Mouse (Mus musculus): ENCODE data around the gene Sept10. TPM values are rescaled to one million over a fixed set of nuclear protein-coding genes. Genes with fewer than 3 reads are reported as not detected.

The Sept10 gene
- 32.5 and 34.8 TPM in 2 replicates for polyA plus RNA-seq (2014; fragmentation: Nextera tagmentation; extraction: Ambion mirVana)

DNA sequence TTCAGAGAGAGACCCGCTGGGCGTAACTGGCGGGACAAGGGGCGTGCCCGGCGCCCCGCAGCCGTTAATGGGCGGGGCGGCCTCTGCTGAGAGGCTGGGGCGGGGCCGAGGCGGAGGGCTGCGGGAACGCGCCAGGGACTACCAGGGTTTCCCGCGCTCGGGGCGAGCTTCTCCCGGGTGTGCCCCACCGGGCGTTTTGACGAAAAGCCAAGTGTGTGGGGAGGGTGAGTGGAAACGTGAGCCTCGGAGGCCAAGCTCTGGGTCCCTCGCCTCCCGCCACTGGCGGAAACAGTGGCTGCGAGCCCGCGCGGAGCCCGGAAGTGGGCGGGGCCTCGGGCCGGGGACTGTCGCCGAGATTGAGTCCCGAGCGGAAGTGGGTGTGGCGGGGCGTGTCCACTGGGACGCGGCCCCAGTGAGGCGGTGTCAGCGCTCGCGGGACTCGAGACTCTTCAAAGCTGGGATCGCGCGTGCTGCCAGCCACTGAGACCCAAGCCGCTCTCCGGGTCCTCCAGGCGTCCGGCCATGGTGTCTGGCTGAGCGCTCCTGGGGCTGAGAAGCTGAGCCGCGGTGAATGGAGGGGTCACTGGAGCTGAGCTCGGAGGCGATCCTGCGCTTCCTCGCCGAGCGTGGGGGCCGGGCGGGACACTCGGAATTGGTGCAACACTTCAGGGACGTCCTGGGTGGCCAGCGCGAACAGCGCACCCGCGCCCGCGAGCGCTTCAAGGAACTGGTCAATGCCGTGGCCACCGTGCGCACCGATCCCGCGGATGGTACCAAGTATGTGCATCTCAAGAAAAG, at the start of gene Sept10, which contains the start of gene Sowahc:
Gene Sept10 (minus strand): TSS at position 375 of the 798 bp plus-strand sequence.
Gene Sowahc (plus strand): TSS at position 481 of the 798 bp plus-strand sequence.
- ATAC-seq (ENCODE audit: insufficient read depth, low FRiP score, low TSS enrichment): peak; percentile 95
- peak within 1 kb of the TSS; percentile 75 for H3K4me3 ChIP-seq (ENCODE audit: low read depth, low read length)
- H3K9me3 ChIP-seq (ENCODE audit: control insufficient read depth, low read length): no peaks in the 10 kb centered on the region
- peak within 1 kb of the TSS; percentile 87 for H3K27ac ChIP-seq (ENCODE audit: low read depth, low read length)
- no peaks in the 10 kb centered on the region for H3K36me3 ChIP-seq (ENCODE audit: control insufficient read depth, insufficient read depth, low read length)
- H3K9ac ChIP-seq (ENCODE audit: low read length): peak within 1 kb of the TSS; percentile 80
- 0 out of 2 replicates have a peak, but pooled peaks cover 3% of the 10 kb centered on the region for H3K4me1 ChIP-seq (ENCODE audit: control insufficient read depth, insufficient read depth, low read length)
- H3K27me3 ChIP-seq (ENCODE audit: control insufficient read depth, insufficient read depth, low read length): no peaks in the 10 kb centered on the region
- H3K4me2 ChIP-seq (ENCODE audit: low read depth): peak within 1 kb of the TSS; percentile 100
- DNase-seq (ENCODE audit: low spot score): peak; percentile 97
- WGBS: under 1% methylated on average over 84 of the region's 84 CpGs

- ATAC-seq (ENCODE audit: insufficient read depth, low FRiP score, low TSS enrichment): no peak
- Histone ChIP-seq H3K36me3 (ENCODE audit: control insufficient read depth, insufficient read depth, low read length) (no peaks in the 10 kb centered on the region), H3K27me3 (ENCODE audit: control insufficient read depth, insufficient read depth, low read length) (no peaks in the 10 kb centered on the region), H3K4me3 (ENCODE audit: low read depth, low read length) (no peak overlapping the region), H3K9ac (ENCODE audit: low read length) (no peak overlapping the region), H3K27ac (ENCODE audit: low read depth, low read length) (no peak overlapping the region), H3K4me1 (ENCODE audit: control insufficient read depth, insufficient read depth, low read length) (no peaks in the 10 kb centered on the region), H3K4me2 (ENCODE audit: low read depth) (no peak overlapping the region), H3K9me3 (ENCODE audit: control insufficient read depth, low read length) (no peaks in the 10 kb centered on the region)
- 30% methylated on average over 3 of the region's 3 CpGs for WGBS
- no peak for DNase-seq (ENCODE audit: low spot score)
Observed at GRCm38 (mm10) chr10:59268754-59269153, 47.1 kb upstream of the Sept10 start.

GRCm38 (mm10) chr10:59268109-59268508, 46.5 kb upstream of the Sept10 start:
- no peak overlapping the region for H3K27ac ChIP-seq (ENCODE audit: low read depth, low read length)
- 51% methylated on average over 4 of the region's 4 CpGs for WGBS
- no peaks in the 10 kb centered on the region for H3K4me1 ChIP-seq (ENCODE audit: control insufficient read depth, insufficient read depth, low read length)
- no peak overlapping the region for H3K9ac ChIP-seq (ENCODE audit: low read length)
- H3K9me3 ChIP-seq (ENCODE audit: control insufficient read depth, low read length): no peaks in the 10 kb centered on the region
- ATAC-seq (ENCODE audit: insufficient read depth, low FRiP score, low TSS enrichment) (no peak), DNase-seq (ENCODE audit: low spot score) (no peak)
- H3K4me2 ChIP-seq (ENCODE audit: low read depth): no peak overlapping the region
- no peaks in the 10 kb centered on the region for H3K27me3 ChIP-seq (ENCODE audit: control insufficient read depth, insufficient read depth, low read length)
- H3K36me3 ChIP-seq (ENCODE audit: control insufficient read depth, insufficient read depth, low read length): no peaks in the 10 kb centered on the region
- H3K4me3 ChIP-seq (ENCODE audit: low read depth, low read length): no peak overlapping the region

DNA sequence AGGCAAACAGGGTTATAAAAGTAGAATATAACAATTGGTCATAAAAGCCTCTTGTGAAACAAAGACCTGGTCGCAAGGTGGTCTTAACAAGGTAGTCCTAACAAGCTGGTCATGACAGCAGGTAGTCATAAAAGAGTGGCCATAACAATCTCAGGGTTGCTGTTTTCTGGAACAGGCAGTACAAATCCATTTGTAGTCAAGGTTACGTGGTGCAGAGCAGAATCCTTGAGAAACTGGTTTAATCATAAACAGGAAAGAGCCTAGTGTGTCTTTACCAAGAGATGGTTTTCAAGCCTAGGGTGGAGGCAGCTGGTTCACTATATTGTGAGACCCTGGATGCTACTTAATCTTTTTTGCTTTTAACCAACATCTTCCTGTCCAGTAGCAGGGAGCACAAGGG, 45.6 kb upstream of the Sept10 start:
- 74% methylated on average over 2 of the region's 2 CpGs for WGBS
- ATAC-seq (ENCODE audit: insufficient read depth, low FRiP score, low TSS enrichment) (no peak), DNase-seq (ENCODE audit: low spot score) (no peak)
- no peaks in the 10 kb centered on the region for H3K36me3 ChIP-seq (ENCODE audit: control insufficient read depth, insufficient read depth, low read length)
- H3K4me3 ChIP-seq (ENCODE audit: low read depth, low read length): no peak overlapping the region
- no peaks in the 10 kb centered on the region for H3K4me1 ChIP-seq (ENCODE audit: control insufficient read depth, insufficient read depth, low read length)
- no peak overlapping the region for H3K9ac ChIP-seq (ENCODE audit: low read length)
- no peaks in the 10 kb centered on the region for H3K27me3 ChIP-seq (ENCODE audit: control insufficient read depth, insufficient read depth, low read length)
- H3K27ac ChIP-seq (ENCODE audit: low read depth, low read length): no peak overlapping the region
- no peak overlapping the region for H3K4me2 ChIP-seq (ENCODE audit: low read depth)
- H3K9me3 ChIP-seq (ENCODE audit: control insufficient read depth, low read length): no peaks in the 10 kb centered on the region

DNA sequence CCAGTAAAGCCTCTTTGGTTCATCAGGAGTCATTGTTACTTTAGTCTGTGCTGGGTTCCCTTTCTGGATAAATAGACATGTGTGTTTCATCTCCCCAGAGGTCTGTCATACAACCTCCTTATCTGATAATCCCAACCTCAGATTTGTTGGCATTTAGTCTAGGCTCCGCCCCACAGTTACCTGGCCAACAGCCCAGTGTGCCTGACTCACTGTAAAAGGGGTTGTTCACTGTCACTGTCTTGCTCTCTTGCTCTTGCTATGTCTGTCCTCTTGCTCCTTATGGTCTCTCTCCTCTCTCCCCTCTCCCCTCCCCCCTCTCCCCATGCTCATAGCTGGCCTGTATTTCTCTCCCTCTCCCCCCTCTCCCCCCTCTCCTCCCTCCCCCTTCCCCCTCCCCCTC, 44.5 kb upstream of the Sept10 start:
- Histone ChIP-seq H3K4me3 (ENCODE audit: low read depth, low read length) (no peak overlapping the region), H3K4me1 (ENCODE audit: control insufficient read depth, insufficient read depth, low read length) (no peaks in the 10 kb centered on the region), H3K9ac (ENCODE audit: low read length) (no peak overlapping the region), H3K4me2 (ENCODE audit: low read depth) (no peak overlapping the region), H3K27me3 (ENCODE audit: control insufficient read depth, insufficient read depth, low read length) (no peaks in the 10 kb centered on the region), H3K27ac (ENCODE audit: low read depth, low read length) (no peak overlapping the region), H3K36me3 (ENCODE audit: control insufficient read depth, insufficient read depth, low read length) (no peaks in the 10 kb centered on the region), H3K9me3 (ENCODE audit: control insufficient read depth, low read length) (no peaks in the 10 kb centered on the region)
- WGBS: 90% methylated on average over 1 of the region's 1 CpGs
- DNase-seq (ENCODE audit: low spot score): no peak
- ATAC-seq (ENCODE audit: insufficient read depth, low FRiP score, low TSS enrichment): no peak

DNA sequence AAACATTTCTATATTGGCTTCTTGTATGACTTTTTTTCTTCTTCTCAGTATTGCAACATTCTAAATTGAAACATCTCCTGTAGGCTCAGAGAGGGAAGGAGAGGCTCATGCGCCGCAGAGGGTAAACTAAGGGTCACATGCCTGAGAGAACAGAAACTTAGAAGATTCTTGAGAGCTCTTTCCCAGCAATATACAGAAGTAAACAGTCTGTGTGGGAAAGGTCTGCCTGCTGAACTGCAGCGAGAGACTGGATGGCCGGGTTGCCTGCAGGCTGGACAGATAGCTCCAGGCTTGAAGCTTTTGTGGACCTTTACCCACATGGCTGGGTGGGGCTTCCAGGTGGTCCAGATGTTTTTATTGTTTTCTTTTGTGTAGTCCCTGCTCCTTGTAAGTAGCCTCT, 44.0 kb upstream of the Sept10 start:
- Histone ChIP-seq H3K9ac (ENCODE audit: low read length) (no peak overlapping the region), H3K4me2 (ENCODE audit: low read depth) (no peak overlapping the region), H3K27ac (ENCODE audit: low read depth, low read length) (no peak overlapping the region), H3K4me3 (ENCODE audit: low read depth, low read length) (no peak overlapping the region), H3K36me3 (ENCODE audit: control insufficient read depth, insufficient read depth, low read length) (no peaks in the 10 kb centered on the region), H3K9me3 (ENCODE audit: control insufficient read depth, low read length) (no peaks in the 10 kb centered on the region), H3K4me1 (ENCODE audit: control insufficient read depth, insufficient read depth, low read length) (no peaks in the 10 kb centered on the region), H3K27me3 (ENCODE audit: control insufficient read depth, insufficient read depth, low read length) (no peaks in the 10 kb centered on the region)
- ATAC-seq (ENCODE audit: insufficient read depth, low FRiP score, low TSS enrichment) (no peak), DNase-seq (ENCODE audit: low spot score) (no peak)
- 75% methylated on average over 4 of the region's 4 CpGs for WGBS

DNA sequence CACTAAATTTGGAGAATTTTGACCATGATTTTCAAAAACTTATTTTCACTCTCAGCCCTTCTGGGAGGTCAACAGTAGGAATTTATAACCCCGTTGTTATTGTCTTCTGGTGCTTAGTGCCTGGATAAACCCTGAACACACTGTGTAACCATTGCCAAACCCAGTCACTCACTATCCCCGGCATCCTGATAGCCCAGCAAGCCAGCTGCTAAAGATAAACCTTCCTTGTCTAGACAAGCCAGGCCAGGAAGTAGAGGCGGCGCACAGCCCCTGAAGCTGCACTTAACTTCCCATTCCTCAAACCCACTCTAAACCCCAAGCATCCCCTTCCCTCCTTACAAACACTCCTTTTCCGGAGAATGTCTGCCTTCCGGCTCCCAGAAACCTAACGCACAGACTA, 43.4 kb upstream of the Sept10 start:
- 78% methylated on average over 7 of the region's 7 CpGs for WGBS
- ATAC-seq (ENCODE audit: insufficient read depth, low FRiP score, low TSS enrichment) (no peak), DNase-seq (ENCODE audit: low spot score) (no peak)
- Histone ChIP-seq H3K4me2 (ENCODE audit: low read depth) (no peak overlapping the region), H3K36me3 (ENCODE audit: control insufficient read depth, insufficient read depth, low read length) (no peaks in the 10 kb centered on the region), H3K9me3 (ENCODE audit: control insufficient read depth, low read length) (no peaks in the 10 kb centered on the region), H3K4me1 (ENCODE audit: control insufficient read depth, insufficient read depth, low read length) (no peaks in the 10 kb centered on the region), H3K27me3 (ENCODE audit: control insufficient read depth, insufficient read depth, low read length) (no peaks in the 10 kb centered on the region), H3K9ac (ENCODE audit: low read length) (no peak overlapping the region), H3K4me3 (ENCODE audit: low read depth, low read length) (no peak overlapping the region), H3K27ac (ENCODE audit: low read depth, low read length) (no peak overlapping the region)

DNA sequence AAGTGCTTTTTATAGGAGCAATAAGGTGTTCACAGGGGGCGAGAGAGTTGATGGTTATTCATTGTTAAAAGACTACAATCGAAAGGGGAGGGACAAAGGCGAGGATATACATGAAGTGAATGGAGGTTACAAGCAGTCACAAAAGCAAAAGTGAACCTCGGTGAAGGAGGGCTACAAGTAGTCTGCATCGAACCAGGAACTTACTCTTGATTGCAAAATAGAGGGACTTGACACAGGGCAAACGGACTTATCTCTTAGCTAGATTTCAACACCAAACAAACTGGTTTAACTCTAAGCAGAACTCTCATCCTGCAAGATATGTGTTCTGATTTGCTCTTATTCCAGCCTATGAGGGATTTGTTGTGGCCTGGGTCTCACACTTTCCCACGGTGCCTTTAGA, 41.3 kb upstream of the Sept10 start:
- DNase-seq (ENCODE audit: low spot score) (no peak), ATAC-seq (ENCODE audit: insufficient read depth, low FRiP score, low TSS enrichment) (no peak)
- Histone ChIP-seq H3K27me3 (ENCODE audit: control insufficient read depth, insufficient read depth, low read length) (no peaks in the 10 kb centered on the region), H3K4me1 (ENCODE audit: control insufficient read depth, insufficient read depth, low read length) (no peaks in the 10 kb centered on the region), H3K4me2 (ENCODE audit: low read depth) (no peak overlapping the region), H3K27ac (ENCODE audit: low read depth, low read length) (no peak overlapping the region), H3K4me3 (ENCODE audit: low read depth, low read length) (no peak overlapping the region), H3K9me3 (ENCODE audit: control insufficient read depth, low read length) (no peaks in the 10 kb centered on the region), H3K36me3 (ENCODE audit: control insufficient read depth, insufficient read depth, low read length) (no peaks in the 10 kb centered on the region), H3K9ac (ENCODE audit: low read length) (no peak overlapping the region)
- WGBS: 49% methylated on average over 7 of the region's 7 CpGs

DNA sequence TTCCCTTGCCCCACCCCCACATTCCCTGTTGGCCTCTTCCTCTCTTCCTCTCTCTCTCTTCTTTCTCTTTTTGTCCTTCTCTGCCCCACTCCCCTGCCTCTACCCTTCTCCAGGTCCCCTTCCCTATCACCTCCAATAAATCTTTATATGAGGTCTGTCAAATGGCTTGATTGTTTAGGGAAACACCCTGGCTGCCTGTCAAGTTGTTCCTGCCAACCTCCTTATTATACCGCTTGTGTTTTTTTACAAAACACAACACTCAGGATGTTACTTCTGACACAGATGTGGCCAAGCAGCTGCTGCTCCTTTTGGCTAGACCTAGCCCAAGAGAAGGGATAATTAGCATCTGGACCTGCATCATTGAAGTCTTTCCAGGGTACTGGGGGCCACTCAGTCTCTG, 40.4 kb upstream of the Sept10 start:
- Histone ChIP-seq H3K4me2 (ENCODE audit: low read depth) (no peak overlapping the region), H3K9me3 (ENCODE audit: control insufficient read depth, low read length) (no peaks in the 10 kb centered on the region), H3K27me3 (ENCODE audit: control insufficient read depth, insufficient read depth, low read length) (no peaks in the 10 kb centered on the region), H3K27ac (ENCODE audit: low read depth, low read length) (no peak overlapping the region), H3K36me3 (ENCODE audit: control insufficient read depth, insufficient read depth, low read length) (no peaks in the 10 kb centered on the region), H3K4me3 (ENCODE audit: low read depth, low read length) (no peak overlapping the region), H3K4me1 (ENCODE audit: control insufficient read depth, insufficient read depth, low read length) (no peaks in the 10 kb centered on the region), H3K9ac (ENCODE audit: low read length) (no peak overlapping the region)
- ATAC-seq (ENCODE audit: insufficient read depth, low FRiP score, low TSS enrichment) (no peak), DNase-seq (ENCODE audit: low spot score) (no peak)
- 55% methylated on average over 1 of the region's 1 CpGs for WGBS

Data from neural tube, embryonic 11.5 days (tissue).